ENCODE assay signal across 8 mouse cellular contexts in the genomic region with DNA sequence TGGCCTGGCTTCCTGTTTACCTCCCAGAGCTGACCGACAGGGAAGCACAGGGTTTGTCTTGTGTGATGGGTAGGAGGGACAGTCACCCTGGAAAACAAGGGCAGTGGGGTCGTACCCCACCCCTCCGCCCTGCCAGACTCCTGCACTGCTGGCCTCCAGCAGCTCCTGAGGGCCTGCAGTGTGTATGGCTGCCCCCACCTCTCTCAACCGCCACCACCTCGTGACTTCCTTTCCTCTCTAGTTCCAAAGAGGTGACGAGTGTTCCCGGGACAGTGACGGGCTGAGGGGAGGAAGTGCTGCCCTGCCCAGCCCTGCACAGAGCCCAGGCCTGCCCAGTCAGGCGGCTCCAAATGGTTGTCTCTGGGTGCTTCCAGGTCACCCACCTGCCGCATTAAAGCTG. TPM values are rescaled to one million over a fixed set of nuclear protein-coding genes. Genes with fewer than 3 reads are reported as not detected.
DNase-seq lines count a peak whose midpoint lies in the region; ATAC-seq and TF ChIP-seq lines count a peak whose summit lies in the region.

No protein-coding gene starts in this region.

- H3K36me3 ChIP-seq in E14TG2a.4 (ENCODE audit: insufficient read depth, low read length): peaks cover 65% of the 10 kb centered on the region
- no peaks in the 10 kb centered on the region for H3K36me3 ChIP-seq in heart, embryonic 15.5 days
- peaks cover 67% of the 10 kb centered on the region for H3K36me3 ChIP-seq in megakaryocyte, embryonic 14.5 days (replicated peaks; ENCODE audit: low read length)
- no peaks in the 10 kb centered on the region for H3K36me3 ChIP-seq in midbrain, postnatal 0 days (ENCODE audit: insufficient read depth, low read length)

- no peaks in the 10 kb centered on the region for H3K27me3 ChIP-seq in E14TG2a.4 (ENCODE audit: insufficient read depth, low read length)
- H3K27me3 ChIP-seq in heart, embryonic 15.5 days: no peaks in the 10 kb centered on the region
- no peaks in the 10 kb centered on the region for H3K27me3 ChIP-seq in megakaryocyte, embryonic 14.5 days (replicated peaks)
- no peaks in the 10 kb centered on the region for H3K27me3 ChIP-seq in midbrain, postnatal 0 days (ENCODE audit: insufficient read depth, low read length)

- H3K4me1 ChIP-seq in E14TG2a.4 (replicated peaks; ENCODE audit: low read depth, low read length): peaks cover 94% of the 10 kb centered on the region
- peaks cover 79% of the 10 kb centered on the region for H3K4me1 ChIP-seq in heart, embryonic 15.5 days (replicated peaks)
- H3K4me1 ChIP-seq in megakaryocyte, embryonic 14.5 days: peaks cover 96% of the 10 kb centered on the region
- peaks cover 18% of the 10 kb centered on the region for H3K4me1 ChIP-seq in midbrain, postnatal 0 days (ENCODE audit: insufficient read depth, low read length)

- no peaks in the 10 kb centered on the region for H3K9me3 ChIP-seq in E14TG2a.4 (ENCODE audit: low read length)
- H3K9me3 ChIP-seq in heart, embryonic 15.5 days (replicated peaks): no peaks in the 10 kb centered on the region
- no peaks in the 10 kb centered on the region for H3K9me3 ChIP-seq in megakaryocyte, embryonic 14.5 days
- H3K9me3 ChIP-seq in midbrain, postnatal 0 days (ENCODE audit: low read length): no peaks in the 10 kb centered on the region

- peak overlapping the region; percentile 16; the same call in 1 of the 2 replicates for H3K4me2 ChIP-seq in heart, embryonic 15.5 days
- H3K4me2 ChIP-seq in midbrain, postnatal 0 days (ENCODE audit: low read depth, low read length, poor library complexity, severe bottlenecking): no peak overlapping the region

- peak overlapping the region; percentile 31; the same call in 1 of the 2 replicates for H3K9ac ChIP-seq in heart, embryonic 15.5 days
- H3K9ac ChIP-seq in midbrain, postnatal 0 days (replicated peaks; ENCODE audit: low read length, poor library complexity, severe bottlenecking): no peak overlapping the region

- H3K27ac ChIP-seq in heart, embryonic 15.5 days: peak overlapping the region; percentile 75
- no peak overlapping the region for H3K27ac ChIP-seq in midbrain, postnatal 0 days (ENCODE audit: low read depth, low read length)

- DNase-seq in 3134 (ENCODE audit: extremely low read depth, insufficient read length, low spot score): peak; percentile 83
- peak; percentile 68 to 90 for DNase-seq in kidney, postnatal 25 days
- DNase-seq in frontal cortex, postnatal 25 days (ENCODE audit: low spot score in 2 of 2): no peak
- no peak for DNase-seq in left cerebral cortex, postnatal 14 days (ENCODE audit: low spot score in 2 of 2)
- no peak for DNase-seq in midbrain, postnatal 0 days (ENCODE audit: low spot score)

- intact Hi-C loops in left cerebral cortex, postnatal 14 days (cut with DNase I): no loop called here

- TF ChIP-seq CTCF in E14TG2a.4 (conservative IDR thresholded peaks at IDR 0.05; ENCODE audit: low read length): no peak
- no peak for TF ChIP-seq CTCF in midbrain, postnatal 0 days (IDR thresholded peaks at IDR 0.05)

- ATAC-seq in heart, embryonic 15.5 days (replicated peaks; ENCODE audit: insufficient number of reproducible peaks, insufficient read depth, low FRiP score, low read depth): peak; percentile 58
- no peak for ATAC-seq in midbrain, postnatal 0 days (ENCODE audit: low FRiP score)

- H3K4me3 ChIP-seq in E14TG2a.4 (replicated peaks; ENCODE audit: low read length): peak overlapping the region; percentile 58
- no peak overlapping the region for H3K4me3 ChIP-seq in heart, embryonic 15.5 days
- peak overlapping the region; percentile 90 for H3K4me3 ChIP-seq in megakaryocyte, embryonic 14.5 days (replicated peaks)
- no peak overlapping the region for H3K4me3 ChIP-seq in midbrain, postnatal 0 days (ENCODE audit: low read depth, low read length)

- 27% methylated on average over 10 of the region's 10 CpGs for WGBS in heart, embryonic 15.5 days
- WGBS in midbrain, postnatal 0 days: 80% methylated on average over 10 of the region's 10 CpGs

RNA-seq across cellular contexts. Expression of a gene that starts 5.1 kb away (rescaled TPM):
- polyA plus RNA-seq in heart, embryonic 15.5 days (2015; fragmentation: Nextera tagmentation; extraction: Ambion mirVana): 26.2 and 38.2 TPM in 2 replicates
- polyA plus RNA-seq in megakaryocyte, embryonic 14.5 days (2012; ENCODE audit: insufficient read depth, low replicate concordance): 124 and 136 TPM in 2 replicates
- 100 to 1,000 TPM; 391 to 396 TPM for total RNA-seq in left cerebral cortex, postnatal 14 days (2021)
- total RNA-seq in midbrain, postnatal 0 days (2014; rRNA removed): 248 and 256 TPM in 2 replicates
- 125 and 129 TPM in 2 replicates for polyA plus RNA-seq in midbrain, postnatal 0 days (2015; fragmentation: Nextera tagmentation; extraction: Ambion mirVana)

RNA-seq across cellular contexts. Expression of a gene that starts 6.5 kb away (rescaled TPM):
- 3.2 and 4.3 TPM in 2 replicates for polyA plus RNA-seq in heart, embryonic 15.5 days (2015; fragmentation: Nextera tagmentation; extraction: Ambion mirVana)
- 4.6 and 5.5 TPM in 2 replicates for polyA plus RNA-seq in megakaryocyte, embryonic 14.5 days (2012; ENCODE audit: insufficient read depth, low replicate concordance)
- under 1 TPM; 0.15 to 0.47 TPM for total RNA-seq in left cerebral cortex, postnatal 14 days (2021)
- total RNA-seq in midbrain, postnatal 0 days (2014; rRNA removed): 6.5 and 9.2 TPM in 2 replicates
- polyA plus RNA-seq in midbrain, postnatal 0 days (2015; fragmentation: Nextera tagmentation; extraction: Ambion mirVana): 5.1 and 6.3 TPM in 2 replicates

RNA-seq across cellular contexts. Expression of a gene that starts 23.1 kb away (rescaled TPM):
- 23.5 and 34.1 TPM in 2 replicates for polyA plus RNA-seq in heart, embryonic 15.5 days (2015; fragmentation: Nextera tagmentation; extraction: Ambion mirVana)
- polyA plus RNA-seq in megakaryocyte, embryonic 14.5 days (2012; ENCODE audit: insufficient read depth, low replicate concordance): 76.5 and 78.5 TPM in 2 replicates
- total RNA-seq in left cerebral cortex, postnatal 14 days (2021): 10 to 100 TPM; 25.1 to 27.2 TPM
- total RNA-seq in midbrain, postnatal 0 days (2014; rRNA removed): 19.5 and 22.7 TPM in 2 replicates
- 18.4 and 20.2 TPM in 2 replicates for polyA plus RNA-seq in midbrain, postnatal 0 days (2015; fragmentation: Nextera tagmentation; extraction: Ambion mirVana)

RNA-seq across cellular contexts. Expression of a gene that starts 30.7 kb away (rescaled TPM):
- polyA plus RNA-seq in heart, embryonic 15.5 days (2015; fragmentation: Nextera tagmentation; extraction: Ambion mirVana): 11.3 and 17.9 TPM in 2 replicates
- 87.5 and 153 TPM in 2 replicates for polyA plus RNA-seq in megakaryocyte, embryonic 14.5 days (2012; ENCODE audit: insufficient read depth, low replicate concordance)
- total RNA-seq in left cerebral cortex, postnatal 14 days (2021): 1 to 10 TPM; 1.3 to 1.5 TPM
- total RNA-seq in midbrain, postnatal 0 days (2014; rRNA removed): 4.3 and 7.0 TPM in 2 replicates
- polyA plus RNA-seq in midbrain, postnatal 0 days (2015; fragmentation: Nextera tagmentation; extraction: Ambion mirVana): 3.8 and 4.7 TPM in 2 replicates

RNA-seq across cellular contexts. Expression of a gene that starts 31.1 kb away (rescaled TPM):
- polyA plus RNA-seq in heart, embryonic 15.5 days (2015; fragmentation: Nextera tagmentation; extraction: Ambion mirVana): 42.3 and 61.2 TPM in 2 replicates
- 93.1 and 154 TPM in 2 replicates for polyA plus RNA-seq in megakaryocyte, embryonic 14.5 days (2012; ENCODE audit: insufficient read depth, low replicate concordance)
- 10 to 100 TPM; 34.8 to 35.8 TPM for total RNA-seq in left cerebral cortex, postnatal 14 days (2021)
- 45.0 and 64.8 TPM in 2 replicates for total RNA-seq in midbrain, postnatal 0 days (2014; rRNA removed)
- polyA plus RNA-seq in midbrain, postnatal 0 days (2015; fragmentation: Nextera tagmentation; extraction: Ambion mirVana): 25.0 and 25.2 TPM in 2 replicates

Comparison
In these comparisons a context has a peak if more than half of its experiments do, and no peak if none do; other contexts are left out.
1. DNase-seq: peak in 3134 (single experiment) and kidney, postnatal 25 days (2 of 2); none in frontal cortex, postnatal 25 days (0 of 2), left cerebral cortex, postnatal 14 days (0 of 2) and midbrain, postnatal 0 days (single experiment).
2. H3K4me3 ChIP-seq: peak in E14TG2a.4 (single experiment) and megakaryocyte, embryonic 14.5 days (single experiment); none in heart, embryonic 15.5 days (single experiment) and midbrain, postnatal 0 days (single experiment).